Mouse (Mus musculus): ENCODE measurements at regions not wholly inside any gene's neighbourhood (a gene's known extent, or its start where the extent isn't known, plus 50 kb on each side); places are given as distances from the start of the nearest gene placed in this dataset.

DNA sequence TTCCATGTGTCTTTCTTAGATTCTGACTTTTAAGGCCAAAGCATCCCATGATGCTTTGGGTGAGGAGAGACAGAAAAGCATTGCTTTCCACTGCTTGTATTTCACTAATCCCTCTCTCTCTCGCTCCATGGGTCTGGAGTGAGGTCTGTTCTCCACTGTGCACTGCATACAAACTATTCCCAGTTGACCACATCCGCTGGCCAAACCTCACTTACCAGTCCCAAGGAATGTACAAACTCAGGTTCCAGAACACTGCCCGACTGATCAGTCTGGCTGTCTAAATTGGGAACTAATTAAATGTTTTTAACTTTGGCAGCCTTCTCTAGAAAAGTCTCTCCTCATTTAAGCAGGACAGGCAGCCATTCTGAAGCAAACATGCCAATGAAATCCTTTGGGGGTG is 130.9 kb upstream of the Ccn2 start:
- TF ChIP-seq POLR2A (IDR thresholded peaks at IDR 0.05; ENCODE audit: insufficient read depth, low read length) (no peak), EP300 (IDR thresholded peaks at IDR 0.05; ENCODE audit: insufficient read depth, low read depth, low read length) (no peak)
- no peaks in the 10 kb centered on the region for H3K4me1 ChIP-seq (ENCODE audit: control insufficient read depth, insufficient read depth, low read length)
- no peaks in the 10 kb centered on the region for H3K27me3 ChIP-seq (ENCODE audit: control insufficient read depth, insufficient read depth, low read length, poor library complexity, severe bottlenecking)
- no peak overlapping the region for H3K4me3 ChIP-seq (ENCODE audit: low read depth, low read length)
- H3K36me3 ChIP-seq (ENCODE audit: control insufficient read depth, insufficient read depth, low read length, poor library complexity, severe bottlenecking) = no peaks in the 10 kb centered on the region
- H3K27ac ChIP-seq (ENCODE audit: insufficient read depth, low read length) = no peak overlapping the region
- H3K9me3 ChIP-seq (replicated peaks; ENCODE audit: control insufficient read depth, insufficient read depth, low read length, poor library complexity, severe bottlenecking) = 0 out of 2 replicates have a peak, but pooled peaks cover 3% of the 10 kb centered on the region
- no peak overlapping the region for H3K9ac ChIP-seq (ENCODE audit: low read depth, poor library complexity, severe bottlenecking)

DNA sequence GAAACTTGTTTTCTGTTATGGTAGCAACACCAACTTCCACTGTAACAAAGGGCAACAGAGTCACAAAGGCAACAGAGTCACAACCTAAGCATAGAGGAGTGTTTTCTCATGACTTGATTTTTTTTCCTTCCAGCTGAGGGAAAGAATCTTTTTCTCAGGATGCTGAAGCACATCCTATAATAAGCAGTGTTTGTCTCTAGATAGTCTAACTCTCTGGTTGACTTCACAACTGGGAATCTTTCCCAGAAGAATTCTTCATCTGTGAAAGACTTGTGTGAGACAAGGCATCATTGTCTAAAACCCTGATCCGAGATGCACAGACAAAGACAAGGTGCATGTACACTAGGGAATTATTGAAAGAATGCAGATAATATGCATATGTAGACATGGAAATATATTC is 125.5 kb upstream of the Ccn2 start:
- Histone ChIP-seq H3K4me1 (ENCODE audit: control insufficient read depth, insufficient read depth, low read length) (no peaks in the 10 kb centered on the region), H3K9ac (ENCODE audit: low read depth, poor library complexity, severe bottlenecking) (no peak overlapping the region), H3K27ac (ENCODE audit: insufficient read depth, low read length) (no peak overlapping the region), H3K4me3 (ENCODE audit: low read depth, low read length) (no peak overlapping the region), H3K27me3 (ENCODE audit: control insufficient read depth, insufficient read depth, low read length, poor library complexity, severe bottlenecking) (no peaks in the 10 kb centered on the region), H3K9me3 (replicated peaks; ENCODE audit: control insufficient read depth, insufficient read depth, low read length, poor library complexity, severe bottlenecking) (no peaks in the 10 kb centered on the region), H3K36me3 (ENCODE audit: control insufficient read depth, insufficient read depth, low read length, poor library complexity, severe bottlenecking) (no peaks in the 10 kb centered on the region)
- TF ChIP-seq CTCF (IDR thresholded peaks at IDR 0.05; ENCODE audit: low read depth, low read length) (no peak), EP300 (IDR thresholded peaks at IDR 0.05; ENCODE audit: insufficient read depth, low read depth, low read length) (no peak), POLR2A (IDR thresholded peaks at IDR 0.05; ENCODE audit: insufficient read depth, low read length) (no peak)

DNA sequence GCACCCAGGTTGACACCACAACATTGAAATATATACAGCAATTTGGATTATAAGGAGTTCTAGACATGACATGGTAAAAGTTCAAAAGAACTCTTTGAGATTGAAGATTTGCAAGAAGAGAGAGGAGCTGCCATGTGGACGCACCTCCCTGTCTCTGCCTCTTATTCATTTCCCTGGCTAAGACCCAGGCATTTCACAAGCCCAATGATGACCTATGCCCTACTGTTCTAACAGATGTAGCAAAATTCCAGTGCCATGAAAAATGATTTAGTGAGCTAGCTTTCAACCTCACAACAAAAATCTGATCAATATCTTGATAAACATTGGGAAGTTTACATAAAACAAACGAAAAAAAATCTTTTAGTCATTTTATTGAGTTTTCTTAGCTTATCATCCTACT is 123.7 kb upstream of the Ccn2 start:
- Histone ChIP-seq H3K27ac (ENCODE audit: insufficient read depth, low read length) (no peak overlapping the region), H3K9ac (ENCODE audit: low read depth, poor library complexity, severe bottlenecking) (no peak overlapping the region), H3K4me3 (ENCODE audit: low read depth, low read length) (no peak overlapping the region)

DNA sequence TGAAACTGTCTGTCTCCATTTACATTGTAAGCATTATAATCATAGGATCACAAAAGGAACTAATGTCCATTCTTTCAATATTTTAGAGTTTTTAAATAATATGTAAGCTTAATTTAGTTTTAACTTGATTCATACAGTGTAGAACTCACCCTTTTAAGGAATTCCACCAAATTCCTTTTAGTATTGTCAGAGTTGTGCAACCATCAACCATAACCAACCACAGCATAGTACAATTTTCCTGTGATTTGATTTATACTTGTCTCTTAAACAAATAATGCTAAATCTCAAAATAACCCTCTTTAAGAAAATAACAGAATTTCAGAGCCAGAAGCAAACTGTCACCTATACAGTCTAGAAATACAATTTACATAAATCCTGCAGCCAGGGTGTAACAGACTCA is 119.0 kb upstream of the Ccn2 start:
- H3K36me3 ChIP-seq (ENCODE audit: control insufficient read depth, insufficient read depth, low read length, poor library complexity, severe bottlenecking) = no peaks in the 10 kb centered on the region
- H3K4me1 ChIP-seq (ENCODE audit: control insufficient read depth, insufficient read depth, low read length) = no peaks in the 10 kb centered on the region
- TF ChIP-seq POLR2A (IDR thresholded peaks at IDR 0.05; ENCODE audit: insufficient read depth, low read length) (no peak), EP300 (IDR thresholded peaks at IDR 0.05; ENCODE audit: insufficient read depth, low read depth, low read length) (no peak), CTCF (IDR thresholded peaks at IDR 0.05; ENCODE audit: low read depth, low read length) (no peak)
- H3K4me3 ChIP-seq (ENCODE audit: low read depth, low read length) = no peak overlapping the region
- no peak overlapping the region for H3K27ac ChIP-seq (ENCODE audit: insufficient read depth, low read length)
- no peaks in the 10 kb centered on the region for H3K27me3 ChIP-seq (ENCODE audit: control insufficient read depth, insufficient read depth, low read length, poor library complexity, severe bottlenecking)
- no peak overlapping the region for H3K9ac ChIP-seq (ENCODE audit: low read depth, poor library complexity, severe bottlenecking)
- H3K9me3 ChIP-seq (replicated peaks; ENCODE audit: control insufficient read depth, insufficient read depth, low read length, poor library complexity, severe bottlenecking) = no peaks in the 10 kb centered on the region

More for the DNA sequence above, 123.7 kb upstream of the Ccn2 start:
- TF ChIP-seq EP300 (IDR thresholded peaks at IDR 0.05; ENCODE audit: insufficient read depth, low read depth, low read length) (no peak), CTCF (IDR thresholded peaks at IDR 0.05; ENCODE audit: low read depth, low read length) (no peak), POLR2A (IDR thresholded peaks at IDR 0.05; ENCODE audit: insufficient read depth, low read length) (no peak)
- no peaks in the 10 kb centered on the region for H3K9me3 ChIP-seq (replicated peaks; ENCODE audit: control insufficient read depth, insufficient read depth, low read length, poor library complexity, severe bottlenecking)
- no peaks in the 10 kb centered on the region for H3K36me3 ChIP-seq (ENCODE audit: control insufficient read depth, insufficient read depth, low read length, poor library complexity, severe bottlenecking)
- no peaks in the 10 kb centered on the region for H3K4me1 ChIP-seq (ENCODE audit: control insufficient read depth, insufficient read depth, low read length)
- H3K27me3 ChIP-seq (ENCODE audit: control insufficient read depth, insufficient read depth, low read length, poor library complexity, severe bottlenecking) = no peaks in the 10 kb centered on the region

DNA sequence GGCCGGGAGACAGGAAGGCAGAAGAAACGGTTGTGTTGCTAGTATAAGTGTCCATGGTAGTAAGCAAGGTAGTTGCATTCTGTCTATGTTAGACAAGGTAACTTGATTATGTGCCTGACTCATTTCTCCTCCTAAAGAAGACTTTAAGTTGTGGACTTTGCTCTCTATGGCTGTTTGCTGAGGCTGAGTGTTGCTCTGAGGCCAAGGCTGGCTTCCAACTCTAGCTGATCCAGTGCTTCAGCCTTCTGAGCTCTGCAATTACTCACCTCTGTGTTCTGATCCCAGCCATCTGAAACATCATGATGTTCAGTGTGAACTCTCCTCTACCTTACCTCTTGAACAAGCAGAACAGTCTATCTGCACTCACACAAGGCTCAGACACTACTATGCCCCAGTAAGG is 116.7 kb upstream of the Ccn2 start:
- TF ChIP-seq EP300 (IDR thresholded peaks at IDR 0.05; ENCODE audit: insufficient read depth, low read depth, low read length) (no peak), CTCF (IDR thresholded peaks at IDR 0.05; ENCODE audit: low read depth, low read length) (no peak), POLR2A (IDR thresholded peaks at IDR 0.05; ENCODE audit: insufficient read depth, low read length) (no peak)
- Histone ChIP-seq H3K27me3 (ENCODE audit: control insufficient read depth, insufficient read depth, low read length, poor library complexity, severe bottlenecking) (no peaks in the 10 kb centered on the region), H3K9me3 (replicated peaks; ENCODE audit: control insufficient read depth, insufficient read depth, low read length, poor library complexity, severe bottlenecking) (no peaks in the 10 kb centered on the region), H3K4me3 (ENCODE audit: low read depth, low read length) (no peak overlapping the region), H3K9ac (ENCODE audit: low read depth, poor library complexity, severe bottlenecking) (no peak overlapping the region), H3K27ac (ENCODE audit: insufficient read depth, low read length) (no peak overlapping the region), H3K4me1 (ENCODE audit: control insufficient read depth, insufficient read depth, low read length) (no peaks in the 10 kb centered on the region), H3K36me3 (ENCODE audit: control insufficient read depth, insufficient read depth, low read length, poor library complexity, severe bottlenecking) (no peaks in the 10 kb centered on the region)

DNA sequence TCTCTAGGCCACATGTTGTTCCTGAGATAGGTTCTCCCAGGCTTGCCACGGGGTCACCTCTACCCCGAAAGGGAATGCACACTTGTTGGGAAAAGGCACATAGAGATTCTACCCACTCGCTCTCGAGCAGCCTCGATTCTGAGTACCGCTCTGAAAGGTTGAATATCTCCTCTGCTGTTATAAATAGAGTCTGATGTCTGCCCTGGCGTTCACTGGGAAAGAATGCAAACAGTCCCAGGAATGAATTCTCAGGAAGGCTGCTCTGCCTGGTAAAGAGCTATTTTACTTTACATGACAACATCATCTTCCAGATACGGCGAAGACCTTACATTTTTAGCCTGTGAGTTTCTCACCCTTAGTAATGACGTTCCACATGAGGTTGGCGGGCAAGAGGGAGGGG is 116.1 kb upstream of the Ccn2 start:
- Histone ChIP-seq H3K4me1 (ENCODE audit: control insufficient read depth, insufficient read depth, low read length) (no peaks in the 10 kb centered on the region), H3K9ac (ENCODE audit: low read depth, poor library complexity, severe bottlenecking) (no peak overlapping the region), H3K27ac (ENCODE audit: insufficient read depth, low read length) (no peak overlapping the region), H3K27me3 (ENCODE audit: control insufficient read depth, insufficient read depth, low read length, poor library complexity, severe bottlenecking) (no peaks in the 10 kb centered on the region), H3K36me3 (ENCODE audit: control insufficient read depth, insufficient read depth, low read length, poor library complexity, severe bottlenecking) (no peaks in the 10 kb centered on the region), H3K9me3 (replicated peaks; ENCODE audit: control insufficient read depth, insufficient read depth, low read length, poor library complexity, severe bottlenecking) (no peaks in the 10 kb centered on the region), H3K4me3 (ENCODE audit: low read depth, low read length) (no peak overlapping the region)
- no peak for TF ChIP-seq CTCF (IDR thresholded peaks at IDR 0.05; ENCODE audit: low read depth, low read length)
